Mouse (Mus musculus) lung, postnatal 0 days (tissue): ENCODE results near the gene Zw10. TPM values are rescaled to one million over a fixed set of nuclear protein-coding genes. Genes with fewer than 3 reads are reported as not detected.

ENCODE experiments used
- ATAC-seq: fragments of 200-750 bp; cut with Nextera tagmentation; 2 replicates; pipeline ENCODE4 v1.8.0; 2017; ENCODE audit warnings: moderate library complexity
- DNase-seq: peaks from one replicate; pipeline ENCODE4 v3.0.0-alpha.2; 2016; ENCODE audit warnings: low spot score
- H3K27ac ChIP-seq: fragments of 300-500 bp; sonication (generic); 2 replicates; pipeline ENCODE4 v1.5.1; 2014; ENCODE audit warnings: antibody characterized with exemption, mild to moderate bottlenecking, low read length, mixed read lengths
- H3K27me3 ChIP-seq: fragments of 300-500 bp; sonication (generic); replicated peaks from 2 replicates; pipeline ENCODE4 v1.6.1; 2014; ENCODE audit warnings: low read length, mixed read lengths; ENCODE audit not compliant: insufficient read depth
- H3K36me3 ChIP-seq: fragments of 300-500 bp; sonication (generic); 2 replicates; pipeline ENCODE4 v1.6.1; 2014; ENCODE audit warnings: low read length, mixed read lengths; ENCODE audit not compliant: insufficient read depth
- H3K4me1 ChIP-seq: fragments of 300-500 bp; sonication (generic); 2 replicates; pipeline ENCODE4 v1.6.1; 2014; ENCODE audit warnings: antibody characterized with exemption, low read depth, low read length, mixed read lengths; ENCODE audit not compliant: insufficient read depth
- H3K4me2 ChIP-seq: fragments of 300-500 bp; sonication (generic); replicated peaks from 2 replicates; pipeline ENCODE4 v1.6.1; 2014; ENCODE audit warnings: low read depth, mild to moderate bottlenecking, low read length, moderate library complexity, mixed read lengths
- H3K4me3 ChIP-seq: fragments of 300-500 bp; sonication (generic); 2 replicates; pipeline ENCODE4 v1.5.1; 2014; ENCODE audit warnings: low read depth, low read length
- H3K9ac ChIP-seq: fragments of 300-500 bp; sonication (generic); replicated peaks from 2 replicates; pipeline ENCODE4 v1.6.1; 2014; ENCODE audit warnings: low read depth, mild to moderate bottlenecking
- H3K9me3 ChIP-seq: fragments of 300-500 bp; sonication (generic); 2 replicates; pipeline ENCODE4 v1.6.1; 2016; ENCODE audit warnings: low read length, mixed read lengths
- CTCF ChIP-seq: IDR thresholded peaks from 2 replicates; pipeline ENCODE4 v1.5.1; 2016; ENCODE audit warnings: antibody characterized with exemption, mild to moderate bottlenecking
- EP300 ChIP-seq: IDR thresholded peaks from 2 replicates; pipeline ENCODE4 v1.6.1; 2016; ENCODE audit warnings: antibody characterized with exemption, mild to moderate bottlenecking, control low read depth
- WGBS: fragments of 180-500 bp; shearing (Covaris S2); extraction: QIAGEN DNeasy Blood & Tissue Kit; methylation state at CpG from one replicate; pipeline ENCODE4 v1.1.7; 2014; 5-methylcytosine and 5-hydroxymethylcytosine counted together
- polyA plus RNA-seq: library from polyadenylated mRNA; unstranded; fragments of >200 nt; fragmentation: Nextera tagmentation; extraction: Ambion mirVana; gene quantifications from 2 replicates; pipeline ENCODE4 v1.2.1, GENCODE M21; 2015

Gene Zw10
- polyA plus RNA-seq, 1 experiment from 2014 or later = 16.1 TPM

GRCm38 (mm10) chr9:49098871-49099270 is 43.5 kb downstream of the Zw10 start:
- H3K27ac ChIP-seq = no peak overlapping the region
- no peaks in the 10 kb centered on the region for H3K4me1 ChIP-seq
- ATAC-seq = no peak
- no peak for DNase-seq
- TF ChIP-seq CTCF = no peak
- no peak for TF ChIP-seq EP300
- H3K4me3 ChIP-seq = no peak overlapping the region
- no peak overlapping the region for H3K9ac ChIP-seq
- 93% methylated on average over 3 of the region's 3 CpGs for WGBS
- H3K9me3 ChIP-seq = no peaks in the 10 kb centered on the region
- H3K36me3 ChIP-seq = no peaks in the 10 kb centered on the region
- no peak overlapping the region for H3K4me2 ChIP-seq
- no peaks in the 10 kb centered on the region for H3K27me3 ChIP-seq

DNA sequence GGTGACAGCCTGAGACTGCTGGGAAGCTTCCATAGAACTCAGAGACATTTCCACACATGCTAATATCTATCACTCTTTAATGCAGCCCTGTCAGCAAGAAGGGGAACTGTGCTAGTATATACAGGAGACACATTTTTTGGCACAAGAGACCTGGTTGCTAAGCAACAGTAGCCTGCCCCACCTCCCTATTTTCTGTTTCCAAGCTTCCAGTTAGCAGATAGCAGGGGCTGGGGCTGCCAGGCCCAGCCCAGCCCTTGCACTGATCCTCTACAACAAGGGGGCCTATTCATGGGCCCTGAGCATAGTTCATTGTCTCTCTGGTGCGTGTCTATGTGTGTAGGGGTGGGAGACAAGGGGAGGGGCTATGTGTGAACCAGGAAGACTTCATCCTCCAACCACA is 46.9 kb downstream of the Zw10 start:
- H3K27ac ChIP-seq = no peak overlapping the region
- no peak for TF ChIP-seq CTCF
- TF ChIP-seq EP300 = no peak

GRCm38 (mm10) chr9:49109101-49109500 is 53.7 kb downstream of the Zw10 start:
- no peak for ATAC-seq
- 39% methylated on average over 7 of the region's 7 CpGs for WGBS
- Histone ChIP-seq H3K36me3 (no peaks in the 10 kb centered on the region), H3K27ac (no peak overlapping the region), H3K9me3 (no peaks in the 10 kb centered on the region), H3K4me3 (no peak overlapping the region), H3K4me2 (no peak overlapping the region), H3K4me1 (no peaks in the 10 kb centered on the region), H3K27me3 (no peaks in the 10 kb centered on the region), H3K9ac (no peak overlapping the region)
- TF ChIP-seq CTCF (no peak), EP300 (no peak)
- DNase-seq = no peak

More for the DNA sequence above, 46.9 kb downstream of the Zw10 start:
- H3K4me3 ChIP-seq = no peak overlapping the region
- no peak overlapping the region for H3K4me2 ChIP-seq
- H3K9ac ChIP-seq = no peak overlapping the region
- no peaks in the 10 kb centered on the region for H3K27me3 ChIP-seq
- DNase-seq = no peak
- no peaks in the 10 kb centered on the region for H3K36me3 ChIP-seq
- WGBS = 9% methylated on average over 1 of the region's 1 CpGs
- no peak for ATAC-seq
- H3K9me3 ChIP-seq = no peaks in the 10 kb centered on the region
- H3K4me1 ChIP-seq = no peaks in the 10 kb centered on the region

DNA sequence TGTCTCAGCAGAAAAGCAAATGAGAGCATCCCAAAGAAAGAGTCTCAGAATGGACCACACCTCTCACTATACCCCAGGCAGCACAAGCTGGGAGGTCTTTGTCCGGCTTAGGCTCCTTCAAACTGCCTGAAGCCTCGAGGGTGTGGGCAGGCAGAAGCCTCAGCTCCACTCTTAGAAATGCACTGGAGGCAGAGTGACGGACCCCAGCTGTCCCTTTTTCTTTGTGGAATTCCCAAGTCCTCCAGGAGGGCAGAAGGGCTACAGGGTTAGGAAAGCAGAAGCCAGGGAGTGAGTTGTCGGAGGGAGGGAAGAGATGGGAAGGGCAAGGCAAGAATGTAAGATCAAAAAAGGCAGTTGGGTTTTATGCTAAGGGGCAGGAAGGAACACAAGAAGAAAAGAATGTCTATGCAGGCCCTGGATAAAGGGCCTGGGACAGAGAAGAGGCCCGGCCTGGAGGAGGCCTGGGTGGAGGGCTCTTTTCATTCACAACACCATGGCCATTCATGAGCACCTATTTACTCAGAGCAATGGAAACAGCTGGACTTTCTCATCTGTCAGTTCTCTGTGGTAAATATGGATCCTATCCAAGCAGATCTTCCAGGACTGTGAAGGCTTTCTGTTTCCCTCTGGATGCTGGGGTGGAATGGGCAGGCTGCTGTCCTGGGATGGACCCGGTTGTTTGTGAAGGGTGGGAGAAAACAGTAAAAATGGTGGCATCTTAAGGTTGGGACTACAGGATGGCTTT is 55.2 kb downstream of the Zw10 start:
- no peak overlapping the region for H3K27ac ChIP-seq
- no peaks in the 10 kb centered on the region for H3K36me3 ChIP-seq
- TF ChIP-seq CTCF (no peak), EP300 (no peak)
- no peak overlapping the region for H3K4me3 ChIP-seq
- H3K4me2 ChIP-seq = no peak overlapping the region
- ATAC-seq (peak; percentile 73), DNase-seq (peak; percentile 49)
- no peaks in the 10 kb centered on the region for H3K27me3 ChIP-seq
- WGBS = 45% methylated on average over 6 of the region's 6 CpGs
- no peaks in the 10 kb centered on the region for H3K9me3 ChIP-seq
- H3K9ac ChIP-seq = no peak overlapping the region
- H3K4me1 ChIP-seq = no peaks in the 10 kb centered on the region

DNA sequence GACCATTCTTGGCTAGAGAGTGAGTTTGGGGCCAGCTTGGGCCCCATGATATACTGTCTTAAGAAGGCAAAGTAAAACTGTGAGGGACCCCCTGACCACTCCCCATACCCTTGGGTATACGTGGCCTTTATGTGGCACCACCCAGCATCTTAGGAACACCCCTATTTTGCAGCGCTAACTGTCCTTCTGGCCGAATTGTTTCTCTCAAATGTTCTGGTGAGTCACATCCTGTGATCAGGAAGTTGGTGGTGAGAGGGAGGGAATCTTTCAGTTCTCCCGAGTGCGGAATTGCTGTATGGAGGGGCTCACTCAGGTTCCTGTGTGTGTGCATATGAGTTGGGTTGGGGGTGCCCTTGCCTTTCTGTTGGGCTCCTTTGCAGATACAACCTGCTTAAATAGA is 55.9 kb downstream of the Zw10 start:
- Histone ChIP-seq H3K36me3 (no peaks in the 10 kb centered on the region), H3K4me3 (no peak overlapping the region), H3K9ac (no peak overlapping the region), H3K4me2 (no peak overlapping the region), H3K27ac (no peak overlapping the region), H3K27me3 (no peaks in the 10 kb centered on the region), H3K4me1 (no peaks in the 10 kb centered on the region), H3K9me3 (no peaks in the 10 kb centered on the region)
- TF ChIP-seq EP300 (no peak), CTCF (no peak)
- 58% methylated on average over 5 of the region's 5 CpGs for WGBS
- no peak for DNase-seq
- no peak for ATAC-seq

- Histone ChIP-seq H3K9me3 (no peaks in the 10 kb centered on the region), H3K9ac (no peak overlapping the region), H3K27ac (no peak overlapping the region), H3K4me3 (no peak overlapping the region), H3K4me2 (no peak overlapping the region), H3K4me1 (no peaks in the 10 kb centered on the region), H3K36me3 (no peaks in the 10 kb centered on the region), H3K27me3 (no peaks in the 10 kb centered on the region)
- no peak for DNase-seq
- WGBS = 38% methylated on average over 3 of the region's 3 CpGs
- no peak for TF ChIP-seq CTCF
- no peak for TF ChIP-seq EP300
- ATAC-seq = no peak
Measured at GRCm38 (mm10) chr9:49118271-49118825, 62.9 kb downstream of the Zw10 start.
